Mouse (Mus musculus) T-helper 2 cell (primary cell): Measurements from ENCODE around the gene 2210010C04Rik.

Experiments
- in situ Hi-C: fragments of 300-600 bp; cut with MboI, MseI; formaldehyde crosslinking; loops from one replicate; pipeline ENCODE4 v1.15.1; 2025; ENCODE audit warnings: high pct_unique_total_duplicates

The 2210010C04Rik gene

DNA sequence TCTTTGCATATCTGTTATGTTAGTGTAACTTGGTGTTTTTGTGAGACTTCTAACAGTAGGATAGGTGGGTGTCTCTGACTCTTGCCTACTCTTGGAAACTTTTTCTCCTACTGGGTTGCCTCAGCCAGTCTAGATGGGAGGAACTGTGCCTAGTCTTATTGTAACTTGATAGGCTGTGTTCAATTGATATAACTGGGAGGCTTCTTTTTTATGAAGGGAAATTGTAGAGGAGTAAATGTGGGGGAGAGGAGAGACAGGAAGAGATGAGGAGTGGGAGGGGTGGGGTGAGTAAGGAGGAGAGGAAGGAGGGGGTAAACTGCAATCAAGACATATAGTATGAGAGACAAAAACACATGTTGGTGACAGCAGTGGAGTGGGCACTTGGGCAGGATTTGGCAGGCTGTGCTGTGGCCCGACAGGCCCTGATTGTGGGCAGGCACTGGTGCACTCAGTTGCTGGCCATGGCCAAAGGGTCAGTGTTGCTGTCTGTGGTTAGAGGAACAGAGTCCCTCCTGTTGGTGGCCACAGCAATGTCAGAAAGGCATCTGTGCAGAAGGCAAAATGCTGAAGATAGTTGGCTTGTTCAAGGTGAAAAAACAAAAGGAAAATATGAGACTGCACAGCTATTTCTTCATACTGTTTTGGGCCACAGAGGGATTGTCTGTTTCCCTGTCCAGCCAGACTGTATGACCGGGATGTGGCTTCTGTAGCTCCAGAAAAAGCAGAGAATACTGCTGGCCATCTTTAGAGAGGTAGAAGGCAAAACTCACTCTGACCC is 9.2 kb downstream of the 2210010C04Rik start:
- in situ Hi-C loops: loop anchor here (10.0 kb wide), 1 partner anchor 1159 kb away; no protein-coding TSS in a partner anchor

DNA sequence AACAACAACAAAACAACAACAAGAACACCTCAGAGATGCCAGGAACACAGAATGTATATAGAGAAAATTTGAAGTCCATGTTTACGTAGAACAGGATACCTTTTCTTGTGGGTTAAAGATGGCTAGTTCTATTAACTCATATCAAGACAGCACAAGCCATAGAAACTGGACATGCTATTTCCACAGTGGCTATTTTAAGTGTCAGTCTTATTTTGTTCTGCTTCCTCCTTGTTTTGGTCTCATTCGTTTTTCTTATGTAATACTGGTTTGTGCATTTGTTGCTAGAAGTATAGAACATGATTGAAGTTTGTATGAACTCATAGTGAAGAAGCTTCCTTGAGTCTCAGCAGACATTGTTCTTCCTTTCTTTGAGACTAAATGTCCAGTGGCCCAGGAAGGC is 16.2 kb downstream of the 2210010C04Rik start:
- in situ Hi-C loops: no loop called here

- in situ Hi-C loops: no loop called here
These were observed 16.7 kb downstream of the 2210010C04Rik start for GRCm38 (mm10) chr6:41018629-41019028.

- in situ Hi-C loops: no loop called here
These were observed 20.2 kb downstream of the 2210010C04Rik start for GRCm38 (mm10) chr6:41015065-41015464.

DNA sequence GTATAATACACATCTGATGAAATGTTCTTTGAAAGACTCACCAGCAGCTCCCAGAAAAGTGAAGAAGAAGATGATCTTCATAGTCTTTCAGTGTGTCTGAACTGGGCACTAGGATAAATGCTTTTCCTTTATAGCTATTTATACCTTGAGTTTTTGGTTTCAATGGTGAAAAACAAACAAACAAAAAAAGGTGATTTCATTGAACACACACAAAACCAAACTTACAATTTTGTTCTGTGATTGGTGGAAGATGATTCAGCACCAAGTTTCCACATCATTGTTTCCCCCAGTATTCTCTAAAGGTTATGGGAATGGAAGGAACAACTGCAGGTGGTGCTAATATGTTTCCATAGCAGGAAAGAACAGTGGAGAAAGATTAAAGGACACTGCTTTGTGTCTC is 35.9 kb downstream of the 2210010C04Rik start, which contains the start of gene Gm2663:
Gene Gm2663, minus strand, starts transcription at position 101 of the 400 bp plus-strand sequence.
- in situ Hi-C loops: loop anchor here (5.0 kb wide), 1 partner anchor 42 kb away; no protein-coding TSS in a partner anchor
